In the genomic region with DNA sequence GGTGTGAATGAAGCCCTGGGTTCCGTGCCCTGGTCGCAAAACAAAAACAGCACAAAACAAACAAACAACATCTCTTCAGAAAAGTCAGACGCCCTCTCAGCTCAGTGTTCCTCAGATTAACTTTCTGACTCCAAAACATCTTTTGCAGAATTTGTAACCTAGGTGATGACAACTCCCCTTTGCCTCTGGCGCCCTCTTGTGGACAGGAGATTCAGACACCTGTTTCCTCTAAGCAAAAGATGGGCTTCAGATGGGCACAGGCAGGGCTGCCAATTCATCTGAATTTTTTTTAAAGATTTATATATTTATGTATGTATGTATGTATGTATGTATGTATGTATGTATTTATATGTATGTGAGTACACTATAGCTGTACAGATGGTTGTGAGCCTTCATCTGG, we compare ENCODE assay signal across 9 mouse cellular contexts. TPM values are rescaled to one million over a fixed set of nuclear protein-coding genes. Genes with fewer than 3 reads are reported as not detected.
DNase-seq lines count a peak whose midpoint lies in the region; ATAC-seq and TF ChIP-seq lines count a peak whose summit lies in the region.
"Had no signal": no experiment of that assay in that cellular context is flagged by ENCODE, and none has a peak within 500 bp of the region (broad histone marks: within the 10 kb centered on the region; RNA-seq: fewer than 3 reads in every experiment).

No protein-coding gene starts in this region.

- H3K4me1 ChIP-seq in kidney, postnatal 0 days (replicated peaks; ENCODE audit: insufficient read depth, low read length): no peaks in the 10 kb centered on the region
- H3K4me1 ChIP-seq: neural tube, embryonic 13.5 days had no signal

- 36% methylated on average over 4 of the region's 4 CpGs for WGBS in kidney, postnatal 0 days

- TF ChIP-seq CTCF in kidney, postnatal 0 days (IDR thresholded peaks at IDR 0.05; ENCODE audit: low read depth): peak; percentile 96

- no peak overlapping the region for H3K4me3 ChIP-seq in kidney, postnatal 0 days (replicated peaks; ENCODE audit: low read depth, low read length)
- H3K4me3 ChIP-seq: neural tube, embryonic 13.5 days had no signal

- ATAC-seq in kidney, postnatal 0 days (replicated peaks; ENCODE audit: low FRiP score, low read depth): no peak

- H3K9me3 ChIP-seq in kidney, postnatal 0 days (replicated peaks; ENCODE audit: low read length): no peaks in the 10 kb centered on the region
- H3K9me3 ChIP-seq: neural tube, embryonic 13.5 days had no signal

- H3K27me3 ChIP-seq in kidney, postnatal 0 days (ENCODE audit: insufficient read depth, low read length): no peaks in the 10 kb centered on the region
- H3K27me3 ChIP-seq: neural tube, embryonic 13.5 days had no signal

- H3K4me2 ChIP-seq in kidney, postnatal 0 days (ENCODE audit: low read length): no peak overlapping the region
- H3K4me2 ChIP-seq: neural tube, embryonic 13.5 days had no signal

- H3K27ac ChIP-seq in kidney, postnatal 0 days: no peak overlapping the region
- H3K27ac ChIP-seq: neural tube, embryonic 13.5 days had no signal

- peak; percentile 76 for DNase-seq in layer of hippocampus, adult 11-12 months (ENCODE audit: low spot score)
- DNase-seq in layer of hippocampus, adult 9-11 months: no peak
- peak; percentile 71 for DNase-seq in adrenal gland, adult 2 months
- peak; percentile 69 for DNase-seq in embryo, embryonic 11.5 days (ENCODE audit: low read depth, low spot score)
- DNase-seq in kidney, postnatal 0 days (ENCODE audit: low spot score): peak; percentile 87
- DNase-seq in lung, adult 18-20 months: peak; percentile 76 to 84
- DNase-seq in skeletal muscle tissue, adult 2 months (ENCODE audit: low read depth, low spot score): peak; percentile 60
- peak; percentile 34 for DNase-seq in yolk sac, embryonic 10.5 days (ENCODE audit: low spot score)

- H3K36me3 ChIP-seq in kidney, postnatal 0 days (ENCODE audit: insufficient read depth, low read length): peaks cover 44% of the 10 kb centered on the region

- H3K9ac ChIP-seq in kidney, postnatal 0 days (ENCODE audit: low read depth, low read length): no peak overlapping the region
- H3K9ac ChIP-seq: neural tube, embryonic 13.5 days had no signal

RNA-seq across cellular contexts. Expression of gene Eif4g3, which starts 40.0 kb away (rescaled TPM):
- total RNA-seq in adrenal gland, adult 2 months (2021): 100 to 1,000 TPM in 1 of 2 experiments, 10 to 100 TPM in 1; 69.2 to 133 TPM
- polyA plus RNA-seq in adrenal gland, adult 2 months (2012; rRNA removed): 113 and 181 TPM in 2 replicates
- polyA plus RNA-seq in kidney, postnatal 0 days (2015; fragmentation: Nextera tagmentation; extraction: Ambion mirVana): 26.6 and 28.6 TPM in 2 replicates
